Mouse (Mus musculus): ENCODE data around the gene Evi5. TPM values are rescaled to one million over a fixed set of nuclear protein-coding genes. Genes with fewer than 3 reads are reported as not detected.

Gene Evi5
- polyA plus RNA-seq, 1 experiment from 2014 or later, result 48.3 TPM

GRCm38 (mm10) chr5:107717871-107718361 is 157.0 kb downstream of the Evi5 start:
- H3K4me3 ChIP-seq (ENCODE audit: low read depth, low read length), result no peak overlapping the region
- DNase-seq (ENCODE audit: low spot score), result no peak
- peaks cover 5% of the 10 kb centered on the region for H3K4me1 ChIP-seq (replicated peaks; ENCODE audit: control insufficient read depth, insufficient read depth, low read length)
- no peak overlapping the region for H3K9ac ChIP-seq (ENCODE audit: low read depth, low read length)
- WGBS, result 21% methylated on average over 11 of the region's 11 CpGs
- no peaks in the 10 kb centered on the region for H3K9me3 ChIP-seq (ENCODE audit: control insufficient read depth, low read length)
- H3K27ac ChIP-seq (ENCODE audit: low read depth, low read length), result no peak overlapping the region
- H3K4me2 ChIP-seq, result no peak overlapping the region
- H3K27me3 ChIP-seq (replicated peaks; ENCODE audit: control insufficient read depth, insufficient read depth, low read length), result peaks cover 82% of the 10 kb centered on the region
- no peak for ATAC-seq (replicated peaks; ENCODE audit: low FRiP score)
- no peaks in the 10 kb centered on the region for H3K36me3 ChIP-seq (ENCODE audit: control insufficient read depth, insufficient read depth, low read length)

- no peak for DNase-seq (ENCODE audit: low spot score)
- Histone ChIP-seq H3K4me2 (no peak overlapping the region), H3K9me3 (ENCODE audit: control insufficient read depth, low read length) (no peaks in the 10 kb centered on the region), H3K27me3 (replicated peaks; ENCODE audit: control insufficient read depth, insufficient read depth, low read length) (peaks cover 33% of the 10 kb centered on the region), H3K27ac (ENCODE audit: low read depth, low read length) (no peak overlapping the region), H3K4me1 (replicated peaks; ENCODE audit: control insufficient read depth, insufficient read depth, low read length) (no peaks in the 10 kb centered on the region), H3K36me3 (ENCODE audit: control insufficient read depth, insufficient read depth, low read length) (no peaks in the 10 kb centered on the region), H3K4me3 (ENCODE audit: low read depth, low read length) (no peak overlapping the region), H3K9ac (ENCODE audit: low read depth, low read length) (no peak overlapping the region)
- 13% methylated on average over 2 of the region's 2 CpGs for WGBS
- no peak for ATAC-seq (replicated peaks; ENCODE audit: low FRiP score)
Measured at GRCm38 (mm10) chr5:107711689-107712088, 163.2 kb downstream of the Evi5 start.

- no peak for ATAC-seq (replicated peaks; ENCODE audit: low FRiP score)
- Histone ChIP-seq H3K9me3 (ENCODE audit: control insufficient read depth, low read length) (no peaks in the 10 kb centered on the region), H3K36me3 (ENCODE audit: control insufficient read depth, insufficient read depth, low read length) (no peaks in the 10 kb centered on the region), H3K4me2 (no peak overlapping the region), H3K27ac (ENCODE audit: low read depth, low read length) (no peak overlapping the region), H3K4me1 (replicated peaks; ENCODE audit: control insufficient read depth, insufficient read depth, low read length) (no peaks in the 10 kb centered on the region), H3K27me3 (replicated peaks; ENCODE audit: control insufficient read depth, insufficient read depth, low read length) (peaks cover 12% of the 10 kb centered on the region), H3K9ac (ENCODE audit: low read depth, low read length) (no peak overlapping the region), H3K4me3 (ENCODE audit: low read depth, low read length) (no peak overlapping the region)
- DNase-seq (ENCODE audit: low spot score), result no peak
- 55% methylated on average over 8 of the region's 8 CpGs for WGBS
Measured at GRCm38 (mm10) chr5:107708124-107708797, 166.6 kb downstream of the Evi5 start.

GRCm38 (mm10) chr5:107706262-107706661 is 168.6 kb downstream of the Evi5 start:
- no peak overlapping the region for H3K4me3 ChIP-seq (ENCODE audit: low read depth, low read length)
- no peak overlapping the region for H3K27ac ChIP-seq (ENCODE audit: low read depth, low read length)
- H3K4me1 ChIP-seq (replicated peaks; ENCODE audit: control insufficient read depth, insufficient read depth, low read length), result no peaks in the 10 kb centered on the region
- no peaks in the 10 kb centered on the region for H3K36me3 ChIP-seq (ENCODE audit: control insufficient read depth, insufficient read depth, low read length)
- no peak overlapping the region for H3K9ac ChIP-seq (ENCODE audit: low read depth, low read length)
- H3K4me2 ChIP-seq, result no peak overlapping the region
- ATAC-seq (replicated peaks; ENCODE audit: low FRiP score) (no peak), DNase-seq (ENCODE audit: low spot score) (no peak)
- peaks cover 12% of the 10 kb centered on the region for H3K27me3 ChIP-seq (replicated peaks; ENCODE audit: control insufficient read depth, insufficient read depth, low read length)
- WGBS, result 65% methylated on average over 1 of the region's 1 CpGs
- H3K9me3 ChIP-seq (ENCODE audit: control insufficient read depth, low read length), result no peaks in the 10 kb centered on the region

GRCm38 (mm10) chr5:107705756-107706155 is 169.2 kb downstream of the Evi5 start:
- H3K4me3 ChIP-seq (ENCODE audit: low read depth, low read length), result no peak overlapping the region
- no peak overlapping the region for H3K4me2 ChIP-seq
- DNase-seq (ENCODE audit: low spot score) (no peak), ATAC-seq (replicated peaks; ENCODE audit: low FRiP score) (no peak)
- no peaks in the 10 kb centered on the region for H3K36me3 ChIP-seq (ENCODE audit: control insufficient read depth, insufficient read depth, low read length)
- H3K9ac ChIP-seq (ENCODE audit: low read depth, low read length), result no peak overlapping the region
- H3K4me1 ChIP-seq (replicated peaks; ENCODE audit: control insufficient read depth, insufficient read depth, low read length), result no peaks in the 10 kb centered on the region
- 76% methylated on average over 4 of the region's 4 CpGs for WGBS
- H3K9me3 ChIP-seq (ENCODE audit: control insufficient read depth, low read length), result no peaks in the 10 kb centered on the region
- peaks cover 12% of the 10 kb centered on the region for H3K27me3 ChIP-seq (replicated peaks; ENCODE audit: control insufficient read depth, insufficient read depth, low read length)
- no peak overlapping the region for H3K27ac ChIP-seq (ENCODE audit: low read depth, low read length)

- Histone ChIP-seq H3K27ac (ENCODE audit: low read depth, low read length) (no peak overlapping the region), H3K9me3 (ENCODE audit: control insufficient read depth, low read length) (no peaks in the 10 kb centered on the region), H3K36me3 (ENCODE audit: control insufficient read depth, insufficient read depth, low read length) (no peaks in the 10 kb centered on the region), H3K4me1 (replicated peaks; ENCODE audit: control insufficient read depth, insufficient read depth, low read length) (no peaks in the 10 kb centered on the region), H3K4me2 (no peak overlapping the region), H3K4me3 (ENCODE audit: low read depth, low read length) (no peak overlapping the region), H3K9ac (ENCODE audit: low read depth, low read length) (no peak overlapping the region), H3K27me3 (replicated peaks; ENCODE audit: control insufficient read depth, insufficient read depth, low read length) (peaks cover 6% of the 10 kb centered on the region; the same call in 1 of the 2 replicates)
- 79% methylated on average over 6 of the region's 6 CpGs for WGBS
- no peak for DNase-seq (ENCODE audit: low spot score)
- ATAC-seq (replicated peaks; ENCODE audit: low FRiP score), result no peak
Measured at GRCm38 (mm10) chr5:107703207-107703763, 171.6 kb downstream of the Evi5 start.

- no peak for ATAC-seq (replicated peaks; ENCODE audit: low FRiP score)
Measured at GRCm38 (mm10) chr5:107701658-107702057, 173.2 kb downstream of the Evi5 start.

GRCm38 (mm10) chr5:107700873-107701272 is 174.0 kb downstream of the Evi5 start:
- Histone ChIP-seq H3K36me3 (ENCODE audit: control insufficient read depth, insufficient read depth, low read length) (no peaks in the 10 kb centered on the region), H3K4me1 (replicated peaks; ENCODE audit: control insufficient read depth, insufficient read depth, low read length) (no peaks in the 10 kb centered on the region), H3K27ac (ENCODE audit: low read depth, low read length) (no peak overlapping the region), H3K4me2 (no peak overlapping the region), H3K27me3 (replicated peaks; ENCODE audit: control insufficient read depth, insufficient read depth, low read length) (no peaks in the 10 kb centered on the region), H3K9me3 (ENCODE audit: control insufficient read depth, low read length) (no peaks in the 10 kb centered on the region), H3K9ac (ENCODE audit: low read depth, low read length) (no peak overlapping the region), H3K4me3 (ENCODE audit: low read depth, low read length) (no peak overlapping the region)
- no peak for DNase-seq (ENCODE audit: low spot score)
- WGBS, result 81% methylated on average over 10 of the region's 10 CpGs
- ATAC-seq (replicated peaks; ENCODE audit: low FRiP score), result no peak

More at GRCm38 (mm10) chr5:107701658-107702057, 173.2 kb downstream of the Evi5 start:
- H3K9ac ChIP-seq (ENCODE audit: low read depth, low read length), result no peak overlapping the region
- no peaks in the 10 kb centered on the region for H3K9me3 ChIP-seq (ENCODE audit: control insufficient read depth, low read length)
- no peaks in the 10 kb centered on the region for H3K4me1 ChIP-seq (replicated peaks; ENCODE audit: control insufficient read depth, insufficient read depth, low read length)
- no peak overlapping the region for H3K27ac ChIP-seq (ENCODE audit: low read depth, low read length)
- H3K27me3 ChIP-seq (replicated peaks; ENCODE audit: control insufficient read depth, insufficient read depth, low read length), result no peaks in the 10 kb centered on the region
- no peak for DNase-seq (ENCODE audit: low spot score)
- no peaks in the 10 kb centered on the region for H3K36me3 ChIP-seq (ENCODE audit: control insufficient read depth, insufficient read depth, low read length)
- H3K4me2 ChIP-seq, result no peak overlapping the region
- no peak overlapping the region for H3K4me3 ChIP-seq (ENCODE audit: low read depth, low read length)
- 83% methylated on average over 9 of the region's 9 CpGs for WGBS

- no peak for ATAC-seq (replicated peaks; ENCODE audit: low FRiP score)
- Histone ChIP-seq H3K9ac (ENCODE audit: low read depth, low read length) (no peak overlapping the region), H3K9me3 (ENCODE audit: control insufficient read depth, low read length) (no peaks in the 10 kb centered on the region), H3K36me3 (ENCODE audit: control insufficient read depth, insufficient read depth, low read length) (no peaks in the 10 kb centered on the region), H3K4me3 (ENCODE audit: low read depth, low read length) (no peak overlapping the region), H3K4me1 (replicated peaks; ENCODE audit: control insufficient read depth, insufficient read depth, low read length) (no peaks in the 10 kb centered on the region), H3K4me2 (no peak overlapping the region), H3K27me3 (replicated peaks; ENCODE audit: control insufficient read depth, insufficient read depth, low read length) (no peaks in the 10 kb centered on the region), H3K27ac (ENCODE audit: low read depth, low read length) (no peak overlapping the region)
- 34% methylated on average over 8 of the region's 8 CpGs for WGBS
- no peak for DNase-seq (ENCODE audit: low spot score)
Measured at GRCm38 (mm10) chr5:107698888-107699287, 176.0 kb downstream of the Evi5 start.
